Mouse (Mus musculus): ENCODE results near the gene Bola3. TPM values are rescaled to one million over a fixed set of nuclear protein-coding genes. Genes with fewer than 3 reads are reported as not detected.

Gene Bola3
- polyA plus RNA-seq, 1 experiment from 2014 or later, result 93.2 TPM

GRCm38 (mm10) chr6:83316022-83316421 is 32.9 kb upstream of the Bola3 start:
- peak overlapping the region; percentile 82 for H3K4me2 ChIP-seq (ENCODE audit: low read length)
- no peaks in the 10 kb centered on the region; the same call in none of the 2 replicates for H3K4me1 ChIP-seq (ENCODE audit: control insufficient read depth, insufficient read depth, low read length)
- ATAC-seq (no peak), DNase-seq (ENCODE audit: low spot score) (peak; percentile 38)
- WGBS, result 6% methylated on average over 10 of the region's 10 CpGs
- H3K36me3 ChIP-seq (ENCODE audit: control insufficient read depth, insufficient read depth, low read length), result peaks cover 22% of the 10 kb centered on the region
- H3K9ac ChIP-seq (ENCODE audit: low read length), result peak overlapping the region; percentile 13; the same call in 1 of the 2 replicates
- peak overlapping the region; percentile 90 for H3K4me3 ChIP-seq (ENCODE audit: low read depth, low read length)
- H3K27ac ChIP-seq (ENCODE audit: low read depth, low read length), result no peak overlapping the region
- no peaks in the 10 kb centered on the region for H3K9me3 ChIP-seq (replicated peaks; ENCODE audit: control insufficient read depth, low read length)
- no peaks in the 10 kb centered on the region for H3K27me3 ChIP-seq (replicated peaks; ENCODE audit: control insufficient read depth, insufficient read depth, low read length)

- Histone ChIP-seq H3K4me1 (ENCODE audit: control insufficient read depth, insufficient read depth, low read length) (no peaks in the 10 kb centered on the region; the same call in none of the 2 replicates), H3K9me3 (replicated peaks; ENCODE audit: control insufficient read depth, low read length) (no peaks in the 10 kb centered on the region), H3K4me3 (ENCODE audit: low read depth, low read length) (peak overlapping the region; percentile 90), H3K9ac (ENCODE audit: low read length) (peak overlapping the region; percentile 91), H3K36me3 (ENCODE audit: control insufficient read depth, insufficient read depth, low read length) (peaks cover 10% of the 10 kb centered on the region), H3K27ac (ENCODE audit: low read depth, low read length) (peak overlapping the region; percentile 60; the same call in 1 of the 2 replicates), H3K4me2 (ENCODE audit: low read length) (peak overlapping the region; percentile 82), H3K27me3 (replicated peaks; ENCODE audit: control insufficient read depth, insufficient read depth, low read length) (no peaks in the 10 kb centered on the region)
- peak; percentile 97 for DNase-seq (ENCODE audit: low spot score)
- peak; percentile 100 for ATAC-seq
- 0% methylated on average over 51 of the region's 52 CpGs for WGBS
Measured at GRCm38 (mm10) chr6:83317108-83317741, 31.7 kb upstream of the Bola3 start.

DNA sequence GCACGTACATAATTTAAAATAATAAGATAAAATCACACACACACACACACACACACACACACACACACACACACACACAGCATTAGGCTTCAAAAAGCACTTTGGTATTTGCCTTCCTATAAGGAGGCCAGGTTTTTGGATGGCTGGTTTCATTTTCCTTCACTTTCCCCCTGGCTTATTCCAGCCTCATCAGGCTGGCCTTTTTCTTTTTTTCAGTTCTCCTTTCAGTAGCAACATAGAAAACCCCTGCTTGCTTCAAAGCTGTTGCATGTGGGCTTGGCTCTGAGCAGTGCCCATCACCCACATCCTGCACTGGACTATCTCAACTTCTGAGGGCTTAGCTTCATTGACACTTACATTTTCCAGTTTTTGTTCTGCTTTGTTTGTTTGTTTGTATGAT is 27.0 kb upstream of the Bola3 start:
- Histone ChIP-seq H3K4me3 (ENCODE audit: low read depth, low read length) (no peak overlapping the region), H3K9me3 (replicated peaks; ENCODE audit: control insufficient read depth, low read length) (no peaks in the 10 kb centered on the region), H3K36me3 (ENCODE audit: control insufficient read depth, insufficient read depth, low read length) (no peaks in the 10 kb centered on the region), H3K27me3 (replicated peaks; ENCODE audit: control insufficient read depth, insufficient read depth, low read length) (no peaks in the 10 kb centered on the region), H3K4me2 (ENCODE audit: low read length) (no peak overlapping the region), H3K9ac (ENCODE audit: low read length) (no peak overlapping the region), H3K27ac (ENCODE audit: low read depth, low read length) (no peak overlapping the region), H3K4me1 (ENCODE audit: control insufficient read depth, insufficient read depth, low read length) (peaks cover 9% of the 10 kb centered on the region)
- 69% methylated on average over 1 of the region's 1 CpGs for WGBS
- DNase-seq (ENCODE audit: low spot score), result no peak
- ATAC-seq, result no peak

- DNase-seq (ENCODE audit: low spot score) (no peak), ATAC-seq (no peak)
- Histone ChIP-seq H3K9ac (ENCODE audit: low read length) (no peak overlapping the region), H3K4me1 (ENCODE audit: control insufficient read depth, insufficient read depth, low read length) (peaks cover 12% of the 10 kb centered on the region), H3K9me3 (replicated peaks; ENCODE audit: control insufficient read depth, low read length) (no peaks in the 10 kb centered on the region), H3K4me2 (ENCODE audit: low read length) (no peak overlapping the region), H3K27me3 (replicated peaks; ENCODE audit: control insufficient read depth, insufficient read depth, low read length) (no peaks in the 10 kb centered on the region), H3K4me3 (ENCODE audit: low read depth, low read length) (no peak overlapping the region), H3K36me3 (ENCODE audit: control insufficient read depth, insufficient read depth, low read length) (no peaks in the 10 kb centered on the region), H3K27ac (ENCODE audit: low read depth, low read length) (no peak overlapping the region)
- 55% methylated on average over 2 of the region's 2 CpGs for whole genome bisulfite sequencing
Measured at GRCm38 (mm10) chr6:83322794-83323193, 26.2 kb upstream of the Bola3 start.

GRCm38 (mm10) chr6:83323652-83324419 is 25.1 kb upstream of the Bola3 start:
- Histone ChIP-seq H3K9ac (ENCODE audit: low read length) (no peak overlapping the region), H3K4me2 (ENCODE audit: low read length) (no peak overlapping the region), H3K27ac (ENCODE audit: low read depth, low read length) (no peak overlapping the region), H3K9me3 (replicated peaks; ENCODE audit: control insufficient read depth, low read length) (no peaks in the 10 kb centered on the region), H3K4me1 (ENCODE audit: control insufficient read depth, insufficient read depth, low read length) (peaks cover 12% of the 10 kb centered on the region), H3K27me3 (replicated peaks; ENCODE audit: control insufficient read depth, insufficient read depth, low read length) (no peaks in the 10 kb centered on the region), H3K4me3 (ENCODE audit: low read depth, low read length) (no peak overlapping the region), H3K36me3 (ENCODE audit: control insufficient read depth, insufficient read depth, low read length) (peaks cover under 1% of the 10 kb centered on the region; the same call in 1 of the 2 replicates)
- no peak for DNase-seq (ENCODE audit: low spot score)
- ATAC-seq, result no peak
- 78% methylated on average over 8 of the region's 8 CpGs for WGBS

- WGBS, result 2% methylated on average over 62 of the region's 65 CpGs
- ATAC-seq (peak; percentile 99), DNase-seq (ENCODE audit: low spot score) (peak; percentile 98)
- Histone ChIP-seq H3K27me3 (replicated peaks; ENCODE audit: control insufficient read depth, insufficient read depth, low read length) (no peaks in the 10 kb centered on the region), H3K4me2 (ENCODE audit: low read length) (peak within 1 kb of the TSS; percentile 83), H3K4me3 (ENCODE audit: low read depth, low read length) (peak within 1 kb of the TSS; percentile 90), H3K36me3 (ENCODE audit: control insufficient read depth, insufficient read depth, low read length) (peaks cover 17% of the 10 kb centered on the region), H3K9me3 (replicated peaks; ENCODE audit: control insufficient read depth, low read length) (no peaks in the 10 kb centered on the region), H3K4me1 (ENCODE audit: control insufficient read depth, insufficient read depth, low read length) (peaks cover 12% of the 10 kb centered on the region), H3K27ac (ENCODE audit: low read depth, low read length) (peak within 1 kb of the TSS; percentile 84), H3K9ac (ENCODE audit: low read length) (peak within 1 kb of the TSS; percentile 95)
Measured at GRCm38 (mm10) chr6:83325525-83326393, 23.2 kb upstream of the Bola3 start, which contains the start of the genes Mthfd2 and Mob1a. TSS of gene Mthfd2 (minus strand) at chr6:83325908. TSS of gene Mob1a (plus strand) at chr6:83326016.

- H3K9me3 ChIP-seq (replicated peaks; ENCODE audit: control insufficient read depth, low read length), result no peaks in the 10 kb centered on the region
- peak overlapping the region; percentile 95 for H3K9ac ChIP-seq (ENCODE audit: low read length)
- H3K4me1 ChIP-seq (ENCODE audit: control insufficient read depth, insufficient read depth, low read length), result peaks cover 12% of the 10 kb centered on the region
- WGBS, result 8% methylated on average over 6 of the region's 6 CpGs
- H3K27me3 ChIP-seq (replicated peaks; ENCODE audit: control insufficient read depth, insufficient read depth, low read length), result no peaks in the 10 kb centered on the region
- ATAC-seq (no peak), DNase-seq (ENCODE audit: low spot score) (no peak)
- H3K4me3 ChIP-seq (ENCODE audit: low read depth, low read length), result peak overlapping the region; percentile 90
- H3K36me3 ChIP-seq (ENCODE audit: control insufficient read depth, insufficient read depth, low read length), result peaks cover 22% of the 10 kb centered on the region
- peak overlapping the region; percentile 83 for H3K4me2 ChIP-seq (ENCODE audit: low read length)
- peak overlapping the region; percentile 84; the same call in 1 of the 2 replicates for H3K27ac ChIP-seq (ENCODE audit: low read depth, low read length)
Measured at GRCm38 (mm10) chr6:83326394-83326736, 22.6 kb upstream of the Bola3 start.

DNA sequence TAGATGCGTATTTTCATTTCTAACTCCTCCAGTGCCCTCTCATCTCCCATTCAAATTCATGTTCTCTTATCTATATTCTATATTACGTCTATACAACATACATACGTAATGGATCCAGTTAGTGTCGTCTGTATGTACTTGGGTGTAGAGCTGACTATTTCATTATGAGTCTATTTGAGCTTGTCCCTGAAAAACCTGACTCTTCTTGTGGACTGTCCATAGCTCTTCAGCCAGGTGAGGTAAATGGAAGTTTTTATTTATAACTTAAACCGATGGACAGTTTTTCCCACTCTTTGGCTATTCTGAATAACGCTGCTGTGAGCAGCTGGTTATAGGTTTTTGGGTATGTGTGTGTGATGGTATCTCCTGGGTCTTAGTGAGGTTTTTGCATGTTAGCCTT is 22.2 kb upstream of the Bola3 start:
- 68% methylated on average over 6 of the region's 6 CpGs for WGBS
- Histone ChIP-seq H3K4me3 (ENCODE audit: low read depth, low read length) (peak overlapping the region; percentile 90), H3K9ac (ENCODE audit: low read length) (peak overlapping the region; percentile 95), H3K9me3 (replicated peaks; ENCODE audit: control insufficient read depth, low read length) (no peaks in the 10 kb centered on the region), H3K4me1 (ENCODE audit: control insufficient read depth, insufficient read depth, low read length) (peaks cover 12% of the 10 kb centered on the region), H3K27me3 (replicated peaks; ENCODE audit: control insufficient read depth, insufficient read depth, low read length) (no peaks in the 10 kb centered on the region), H3K36me3 (ENCODE audit: control insufficient read depth, insufficient read depth, low read length) (peaks cover 26% of the 10 kb centered on the region), H3K27ac (ENCODE audit: low read depth, low read length) (no peak overlapping the region), H3K4me2 (ENCODE audit: low read length) (peak overlapping the region; percentile 83)
- ATAC-seq (no peak), DNase-seq (ENCODE audit: low spot score) (no peak)

All from forebrain, embryonic 14.5 days (tissue).